Mouse (Mus musculus) limb, embryonic 14.5 days (tissue): Measurements from ENCODE around the gene Tecpr1. TPM values are rescaled to one million over a fixed set of nuclear protein-coding genes. Genes with fewer than 3 reads are reported as not detected.

Experiments used
- ATAC-seq: fragments of 200-750 bp; cut with Nextera tagmentation; 2 replicates; pipeline ENCODE4 v1.8.0; 2017; ENCODE audit warnings: low read depth, moderate number of reproducible peaks, moderate TSS enrichment; ENCODE audit not compliant: low FRiP score
- DNase-seq: peaks from one replicate; pipeline ENCODE4 v3.0.0-alpha.2; 2015; ENCODE audit warnings: low spot score
- H3K27ac ChIP-seq: fragments of 300-500 bp; sonication (generic); replicated peaks from 2 replicates; pipeline ENCODE4 v1.5.1; 2014; ENCODE audit warnings: low read depth, mild to moderate bottlenecking, low read length, moderate library complexity, mixed read lengths
- H3K27me3 ChIP-seq: fragments of 300-500 bp; sonication (generic); 2 replicates; pipeline ENCODE4 v1.6.1; 2014; ENCODE audit warnings: low read length, mixed read lengths; ENCODE audit not compliant: control insufficient read depth, insufficient read depth
- H3K36me3 ChIP-seq: fragments of 300-500 bp; sonication (generic); 2 replicates; pipeline ENCODE4 v1.6.1; 2014; ENCODE audit warnings: mild to moderate bottlenecking, low read length, moderate library complexity, mixed read lengths; ENCODE audit not compliant: control insufficient read depth, insufficient read depth
- H3K4me1 ChIP-seq: fragments of 300-500 bp; sonication (generic); 2 replicates; pipeline ENCODE4 v1.6.1; 2014; ENCODE audit warnings: antibody characterized with exemption, low read length, mixed read lengths; ENCODE audit not compliant: control insufficient read depth, insufficient read depth
- H3K4me2 ChIP-seq: fragments of 300-500 bp; sonication (generic); replicated peaks from 2 replicates; pipeline ENCODE4 v1.6.1; 2014; ENCODE audit warnings: low read depth, mild to moderate bottlenecking, low read length, moderate library complexity; ENCODE audit not compliant: severe bottlenecking
- H3K4me3 ChIP-seq: fragments of 300-500 bp; sonication (generic); replicated peaks from 2 replicates; pipeline ENCODE4 v1.5.1; 2014; ENCODE audit warnings: low read length
- H3K9ac ChIP-seq: fragments of 300-500 bp; sonication (generic); 2 replicates; pipeline ENCODE4 v1.6.1; 2014; ENCODE audit warnings: mild to moderate bottlenecking, low read depth, low read length, moderate library complexity; ENCODE audit not compliant: severe bottlenecking
- H3K9me3 ChIP-seq: fragments of 300-500 bp; sonication (generic); 2 replicates; pipeline ENCODE4 v1.6.1; 2016; ENCODE audit warnings: low read length; ENCODE audit not compliant: control insufficient read depth
- POLR2A ChIP-seq: fragments of 200-500 bp; IDR thresholded peaks from 2 replicates; pipeline ENCODE4 v1.8.0; 2012; ENCODE audit warnings: inconsistent platforms, mild to moderate bottlenecking, moderate library complexity, borderline replicate concordance; ENCODE audit not compliant: insufficient read depth, insufficient read length; ENCODE audit errors: extremely low read depth
- WGBS: fragments of 180-500 bp; shearing (Covaris S2); extraction: QIAGEN DNeasy Blood & Tissue Kit; methylation state at CpG from one replicate; pipeline ENCODE4 v1.1.7; 2014; 5-methylcytosine and 5-hydroxymethylcytosine counted together
- polyA plus RNA-seq, 2 experiments: library from polyadenylated mRNA; depleted of rRNA in 1 of 2; stranded (reverse) in 1 of 2; unstranded in 1 of 2; fragments of >200 nt; fragmentation: Nextera tagmentation in 1 of 2; extraction: Ambion mirVana in 1 of 2; gene quantifications; 2 replicates each; pipeline versions ENCODE4 v1.2.1 to v1.2.3; 2012 to 2014

The Tecpr1 gene
- polyA plus RNA-seq, 2 experiments, result 18.6 to 34.7 TPM

GRCm38 (mm10) chr5:144200616-144201015 lies 22.8 kb downstream of the Tecpr1 start:
- no peak overlapping the region for H3K9ac ChIP-seq
- H3K4me2 ChIP-seq, result no peak overlapping the region
- no peaks in the 10 kb centered on the region for H3K4me1 ChIP-seq
- TF ChIP-seq POLR2A, result no peak
- ATAC-seq (no peak), DNase-seq (no peak)
- 0 out of 2 replicates have a peak, but pooled peaks cover 3% of the 10 kb centered on the region for H3K9me3 ChIP-seq
- WGBS, result 87% methylated on average over 11 of the region's 11 CpGs
- H3K4me3 ChIP-seq, result no peak overlapping the region
- no peak overlapping the region for H3K27ac ChIP-seq
- H3K27me3 ChIP-seq, result no peaks in the 10 kb centered on the region
- H3K36me3 ChIP-seq, result peaks cover 30% of the 10 kb centered on the region

- 87% methylated on average over 8 of the region's 8 CpGs for WGBS
- no peak for TF ChIP-seq POLR2A
- no peak overlapping the region for H3K4me3 ChIP-seq
- no peaks in the 10 kb centered on the region for H3K9me3 ChIP-seq
- H3K36me3 ChIP-seq, result 0 out of 2 replicates have a peak, but pooled peaks cover 12% of the 10 kb centered on the region
- no peak overlapping the region for H3K9ac ChIP-seq
- no peak overlapping the region for H3K4me2 ChIP-seq
- no peak overlapping the region for H3K27ac ChIP-seq
- DNase-seq (no peak), ATAC-seq (no peak)
- no peaks in the 10 kb centered on the region for H3K4me1 ChIP-seq
- no peaks in the 10 kb centered on the region for H3K27me3 ChIP-seq
Measured at GRCm38 (mm10) chr5:144195567-144195966, 27.8 kb downstream of the Tecpr1 start.

GRCm38 (mm10) chr5:144194416-144194815 lies 29.0 kb downstream of the Tecpr1 start:
- H3K36me3 ChIP-seq, result 0 out of 2 replicates have a peak, but pooled peaks cover 6% of the 10 kb centered on the region
- TF ChIP-seq POLR2A, result no peak
- H3K27ac ChIP-seq, result no peak overlapping the region
- no peak overlapping the region for H3K9ac ChIP-seq
- no peaks in the 10 kb centered on the region for H3K27me3 ChIP-seq
- H3K9me3 ChIP-seq, result no peaks in the 10 kb centered on the region
- H3K4me3 ChIP-seq, result no peak overlapping the region
- DNase-seq (no peak), ATAC-seq (no peak)
- 65% methylated on average over 7 of the region's 7 CpGs for WGBS
- H3K4me2 ChIP-seq, result no peak overlapping the region
- peaks cover 7% of the 10 kb centered on the region; the same call in 1 of the 2 replicates for H3K4me1 ChIP-seq

- no peaks in the 10 kb centered on the region for H3K27me3 ChIP-seq
- H3K36me3 ChIP-seq, result 0 out of 2 replicates have a peak, but pooled peaks cover 9% of the 10 kb centered on the region
- H3K4me1 ChIP-seq, result peaks cover 7% of the 10 kb centered on the region; the same call in 1 of the 2 replicates
- no peak overlapping the region for H3K4me3 ChIP-seq
- ATAC-seq, result no peak
- no peak overlapping the region for H3K27ac ChIP-seq
- no peak for TF ChIP-seq POLR2A
- H3K4me2 ChIP-seq, result no peak overlapping the region
- DNase-seq, result no peak
- WGBS, result 87% methylated on average over 6 of the region's 6 CpGs
- H3K9ac ChIP-seq, result no peak overlapping the region
- H3K9me3 ChIP-seq, result no peaks in the 10 kb centered on the region
Measured at GRCm38 (mm10) chr5:144192673-144193072, 30.7 kb downstream of the Tecpr1 start.

- DNase-seq (no peak), ATAC-seq (no peak)
- Histone ChIP-seq H3K9ac (no peak overlapping the region), H3K4me1 (peaks cover 7% of the 10 kb centered on the region; the same call in 1 of the 2 replicates), H3K9me3 (no peaks in the 10 kb centered on the region), H3K27me3 (no peaks in the 10 kb centered on the region), H3K4me3 (no peak overlapping the region), H3K4me2 (no peak overlapping the region), H3K27ac (no peak overlapping the region), H3K36me3 (peaks cover 11% of the 10 kb centered on the region)
- no peak for TF ChIP-seq POLR2A
- 48% methylated on average over 23 of the region's 23 CpGs for WGBS
Measured at GRCm38 (mm10) chr5:144191026-144191425, 32.4 kb downstream of the Tecpr1 start.
